Mouse (Mus musculus) cortical plate, adult 2 months (tissue): ENCODE measurements around the gene Cbx5. TPM values are rescaled to one million over a fixed set of nuclear protein-coding genes. Genes with fewer than 3 reads are reported as not detected.

Experiments
- H3K27ac ChIP-seq: fragments of 200-500 bp; 2 replicates; pipeline ENCODE4 v1.5.1; 2012; ENCODE audit warnings: low read length, control low read depth, inconsistent platforms; ENCODE audit not compliant: insufficient read depth
- H3K4me1 ChIP-seq: fragments of 200-500 bp; 2 replicates; pipeline ENCODE4 v1.6.1; 2011; ENCODE audit warnings: low read length; ENCODE audit not compliant: control insufficient read depth, insufficient read depth
- H3K4me3 ChIP-seq: fragments of 200-500 bp; 2 replicates; pipeline ENCODE4 v1.5.1; 2011; ENCODE audit warnings: mild to moderate bottlenecking, low read length, control low read depth; ENCODE audit not compliant: insufficient read depth
- CTCF ChIP-seq: fragments of 200-500 bp; IDR thresholded peaks from 2 replicates; pipeline ENCODE4 v1.5.1; 2011; ENCODE audit warnings: mild to moderate bottlenecking, control low read depth, low read length; ENCODE audit not compliant: insufficient read depth; ENCODE audit errors: extremely low read depth
- POLR2A ChIP-seq: fragments of 200-500 bp; IDR thresholded peaks from 2 replicates; pipeline ENCODE4 v1.6.1; 2011; ENCODE audit warnings: mild to moderate bottlenecking, low read length, control low read depth; ENCODE audit not compliant: insufficient read depth; ENCODE audit errors: extremely low read depth
- polyA plus RNA-seq: library from polyadenylated mRNA; depleted of rRNA; stranded (reverse); fragments of >200 nt; gene quantifications from 2 replicates; pipeline ENCODE4 v1.2.3, GENCODE M21; 2012

Gene Cbx5
- polyA plus RNA-seq, 1 experiment, result 72.1 TPM

GRCm38 (mm10) chr15:103178137-103178536 is 61.5 kb downstream of the Cbx5 start:
- no peaks in the 10 kb centered on the region for H3K4me1 ChIP-seq
- TF ChIP-seq CTCF (peak; percentile 49), POLR2A (no peak)
- no peak overlapping the region for H3K4me3 ChIP-seq
- no peak overlapping the region for H3K27ac ChIP-seq

- Histone ChIP-seq H3K4me3 (no peak overlapping the region), H3K4me1 (no peaks in the 10 kb centered on the region), H3K27ac (no peak overlapping the region)
- TF ChIP-seq CTCF, result no peak
- TF ChIP-seq POLR2A, result no peak
These were observed 62.0 kb downstream of the Cbx5 start for GRCm38 (mm10) chr15:103177611-103178041.

GRCm38 (mm10) chr15:103176874-103177421 is 62.7 kb downstream of the Cbx5 start:
- no peak overlapping the region for H3K4me3 ChIP-seq
- no peak for TF ChIP-seq POLR2A
- TF ChIP-seq CTCF, result peak; percentile 90
- no peaks in the 10 kb centered on the region for H3K4me1 ChIP-seq
- H3K27ac ChIP-seq, result no peak overlapping the region

- no peak overlapping the region for H3K4me3 ChIP-seq
- TF ChIP-seq CTCF (no peak), POLR2A (no peak)
- H3K27ac ChIP-seq, result no peak overlapping the region
- H3K4me1 ChIP-seq, result no peaks in the 10 kb centered on the region
These were observed 66.4 kb downstream of the Cbx5 start for GRCm38 (mm10) chr15:103173251-103173650.

- no peak overlapping the region for H3K4me3 ChIP-seq
- H3K4me1 ChIP-seq, result no peaks in the 10 kb centered on the region
- H3K27ac ChIP-seq, result no peak overlapping the region
- no peak for TF ChIP-seq POLR2A
- TF ChIP-seq CTCF, result peak; percentile 49
These were observed 67.1 kb downstream of the Cbx5 start for GRCm38 (mm10) chr15:103172537-103172936.

GRCm38 (mm10) chr15:103171276-103171675 is 68.3 kb downstream of the Cbx5 start:
- TF ChIP-seq CTCF (no peak), POLR2A (no peak)
- no peak overlapping the region for H3K27ac ChIP-seq
- H3K4me3 ChIP-seq, result no peak overlapping the region
- H3K4me1 ChIP-seq, result no peaks in the 10 kb centered on the region

- H3K4me3 ChIP-seq, result no peak overlapping the region
- H3K27ac ChIP-seq, result no peak overlapping the region
- TF ChIP-seq POLR2A (no peak), CTCF (no peak)
- no peaks in the 10 kb centered on the region for H3K4me1 ChIP-seq
These were observed 69.3 kb downstream of the Cbx5 start for GRCm38 (mm10) chr15:103170316-103170679.

- Histone ChIP-seq H3K4me3 (0 out of 2 replicates have a peak overlapping the region, but pooled peaks have one; percentile 28), H3K4me1 (no peaks in the 10 kb centered on the region), H3K27ac (no peak overlapping the region)
- TF ChIP-seq POLR2A, result no peak
- TF ChIP-seq CTCF, result no peak
These were observed 69.9 kb downstream of the Cbx5 start for GRCm38 (mm10) chr15:103169612-103170315.

GRCm38 (mm10) chr15:103168801-103169611 is 70.6 kb downstream of the Cbx5 start:
- Histone ChIP-seq H3K4me1 (no peaks in the 10 kb centered on the region), H3K4me3 (peak overlapping the region; percentile 28), H3K27ac (no peak overlapping the region)
- TF ChIP-seq POLR2A (no peak), CTCF (no peak)

GRCm38 (mm10) chr15:103167786-103168185 is 71.8 kb downstream of the Cbx5 start:
- H3K27ac ChIP-seq, result no peak overlapping the region
- no peak overlapping the region for H3K4me3 ChIP-seq
- H3K4me1 ChIP-seq, result no peaks in the 10 kb centered on the region
- TF ChIP-seq POLR2A, result no peak
- no peak for TF ChIP-seq CTCF

- H3K4me1 ChIP-seq, result peaks cover 2% of the 10 kb centered on the region; the same call in 1 of the 2 replicates
- no peak within 1 kb of the TSS for H3K4me3 ChIP-seq
- TF ChIP-seq POLR2A, result no peak
- H3K27ac ChIP-seq, result no peak within 1 kb of the TSS
These were observed 72.5 kb downstream of the Cbx5 start, which contains the start of gene Smug1 for GRCm38 (mm10) chr15:103167042-103167615. Gene Smug1, minus strand, starts transcription at chr15:103167092.
